Mouse (Mus musculus): ENCODE measurements at regions not wholly inside any gene's neighbourhood (a gene's known extent, or its start where the extent isn't known, plus 50 kb on each side); places are given as distances from the start of the nearest gene placed in this dataset.
A peak's percentile ranks its signal among the peaks of the same experiment; 100 is the strongest.

GRCm38 (mm10) chr3:9373896-9374295 lies 236.0 kb downstream of the Zfp704 start:
- no peak for DNase-seq

GRCm38 (mm10) chr3:9370096-9370495 lies 239.8 kb downstream of the Zfp704 start:
- DNase-seq: no peak

- DNase-seq: no peak
Measured at GRCm38 (mm10) chr3:9365791-9366190, 244.1 kb downstream of the Zfp704 start.

GRCm38 (mm10) chr3:9359186-9359585 lies 250.7 kb downstream of the Zfp704 start:
- DNase-seq: no peak

- no peak for DNase-seq
Measured at GRCm38 (mm10) chr3:9358111-9358510, 251.8 kb downstream of the Zfp704 start.

GRCm38 (mm10) chr3:9357639-9358038 lies 252.2 kb downstream of the Zfp704 start:
- no peak for DNase-seq

- no peak for DNase-seq
Measured at GRCm38 (mm10) chr3:9355875-9356274, 254.0 kb downstream of the Zfp704 start.

- DNase-seq: no peak
Measured at GRCm38 (mm10) chr3:9354756-9355155, 255.1 kb downstream of the Zfp704 start.

- DNase-seq: no peak
Measured at GRCm38 (mm10) chr3:9352251-9352650, 257.6 kb downstream of the Zfp704 start.

- no peak for DNase-seq
Measured at GRCm38 (mm10) chr3:9349822-9350221, 260.1 kb downstream of the Zfp704 start.

GRCm38 (mm10) chr3:9347446-9347860 lies 262.4 kb downstream of the Zfp704 start:
- DNase-seq: no peak

GRCm38 (mm10) chr3:9346857-9347445 lies 262.9 kb downstream of the Zfp704 start:
- no peak for DNase-seq

- no peak for DNase-seq
Measured at GRCm38 (mm10) chr3:9346356-9346755, 263.5 kb downstream of the Zfp704 start.

GRCm38 (mm10) chr3:9345885-9346284 lies 264.0 kb downstream of the Zfp704 start:
- DNase-seq: no peak

GRCm38 (mm10) chr3:9343586-9343985 lies 266.3 kb downstream of the Zfp704 start:
- no peak for DNase-seq

- DNase-seq: no peak
Measured at GRCm38 (mm10) chr3:9342167-9342566, 267.7 kb downstream of the Zfp704 start.

- no peak for DNase-seq
Measured at GRCm38 (mm10) chr3:9341657-9342056, 268.2 kb downstream of the Zfp704 start.

GRCm38 (mm10) chr3:9341244-9341643 lies 268.6 kb downstream of the Zfp704 start:
- DNase-seq: no peak

- DNase-seq: peak; percentile 12
Measured at GRCm38 (mm10) chr3:9340788-9341187, 269.1 kb downstream of the Zfp704 start.

GRCm38 (mm10) chr3:9340344-9340743 lies 269.5 kb downstream of the Zfp704 start:
- DNase-seq: no peak

- no peak for DNase-seq
Measured at GRCm38 (mm10) chr3:9339669-9340068, 270.2 kb downstream of the Zfp704 start.

- DNase-seq: no peak
Measured at GRCm38 (mm10) chr3:9335580-9335979, 274.3 kb downstream of the Zfp704 start.

Data from thymus, postnatal 14 days (tissue).